Mouse (Mus musculus): Measurements from ENCODE around the gene Cdk19. TPM values are rescaled to one million over a fixed set of nuclear protein-coding genes. Genes with fewer than 3 reads are reported as not detected.
"Not testable (repeated sequence)": the region's sequence is repeated elsewhere in the genome, so short reads cannot be mapped to it uniquely, and the experiment has no call there.

Gene Cdk19
- polyA plus RNA-seq, 1 experiment: 6.6 TPM

DNA sequence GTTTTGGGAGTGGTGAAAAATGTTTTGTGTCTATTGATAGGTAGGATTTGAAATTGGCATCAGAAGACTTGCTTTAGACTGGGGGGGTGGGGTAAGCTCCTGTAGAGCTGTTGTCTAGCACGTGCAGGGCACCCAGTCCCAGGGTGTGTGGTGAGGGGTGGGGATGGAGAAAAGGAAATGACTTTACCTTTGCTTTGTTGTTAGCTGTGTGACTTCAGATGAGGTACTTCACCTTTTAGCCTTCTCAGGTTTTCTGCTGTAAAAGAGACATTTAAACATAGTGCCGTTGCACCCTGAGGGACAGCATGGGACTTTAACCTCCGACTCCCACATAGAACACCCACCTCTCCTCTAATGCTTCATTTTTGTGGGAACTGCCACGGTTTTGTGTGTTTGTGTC, 80.5 kb downstream of the Cdk19 start:
- no peaks in the 10 kb centered on the region for H3K36me3 ChIP-seq (ENCODE audit: control insufficient read depth, insufficient read depth, low read length)
- H3K4me1 ChIP-seq (ENCODE audit: control insufficient read depth, insufficient read depth, low read length): peaks cover 4% of the 10 kb centered on the region; the same call in 1 of the 2 replicates
- no peaks in the 10 kb centered on the region for H3K27me3 ChIP-seq (replicated peaks; ENCODE audit: control insufficient read depth, insufficient read depth, low read length)
- no peak overlapping the region for H3K4me3 ChIP-seq (ENCODE audit: insufficient read depth, low read depth, low read length)
- no peak for DNase-seq
- no peak overlapping the region for H3K27ac ChIP-seq (ENCODE audit: insufficient read depth, low read depth, low read length)
- TF ChIP-seq POLR2A (IDR thresholded peaks at IDR 0.05; ENCODE audit: low read depth, low read length) (no peak), CTCF (conservative IDR thresholded peaks at IDR 0.05; ENCODE audit: insufficient read depth, insufficient read length, low read depth, low read length) (no peak)
- 55% methylated on average over 4 of the region's 4 CpGs for WGBS

DNA sequence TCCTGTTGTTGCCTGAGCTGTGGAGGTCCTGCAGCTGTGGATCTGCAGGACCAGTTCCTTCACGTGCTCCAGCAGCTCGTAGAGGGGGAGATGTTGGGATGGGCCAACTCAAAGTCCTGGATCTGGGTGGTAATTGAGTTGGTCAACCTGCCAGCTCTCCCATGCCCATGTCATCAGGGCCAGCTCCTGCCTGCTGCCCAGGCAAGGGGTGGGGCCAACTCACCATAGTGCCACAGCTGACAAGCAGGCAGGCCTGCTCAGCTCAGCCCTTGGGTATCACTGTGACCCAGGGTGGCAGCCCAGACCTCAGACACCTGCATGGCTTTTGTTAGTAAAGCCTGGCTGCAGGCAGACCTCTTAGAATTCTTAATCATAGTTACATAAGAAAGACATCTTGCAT, 81.3 kb downstream of the Cdk19 start:
- H3K27me3 ChIP-seq (replicated peaks; ENCODE audit: control insufficient read depth, insufficient read depth, low read length): no peaks in the 10 kb centered on the region
- TF ChIP-seq POLR2A (IDR thresholded peaks at IDR 0.05; ENCODE audit: low read depth, low read length) (no peak), CTCF (conservative IDR thresholded peaks at IDR 0.05; ENCODE audit: insufficient read depth, insufficient read length, low read depth, low read length) (no peak)
- no peak overlapping the region for H3K27ac ChIP-seq (ENCODE audit: insufficient read depth, low read depth, low read length)
- peak; percentile 25 for DNase-seq
- WGBS: 43% methylated on average over 2 of the region's 2 CpGs
- H3K36me3 ChIP-seq (ENCODE audit: control insufficient read depth, insufficient read depth, low read length): no peaks in the 10 kb centered on the region
- H3K4me3 ChIP-seq (ENCODE audit: insufficient read depth, low read depth, low read length): no peak overlapping the region
- H3K4me1 ChIP-seq (ENCODE audit: control insufficient read depth, insufficient read depth, low read length): peaks cover 4% of the 10 kb centered on the region; the same call in 1 of the 2 replicates

DNA sequence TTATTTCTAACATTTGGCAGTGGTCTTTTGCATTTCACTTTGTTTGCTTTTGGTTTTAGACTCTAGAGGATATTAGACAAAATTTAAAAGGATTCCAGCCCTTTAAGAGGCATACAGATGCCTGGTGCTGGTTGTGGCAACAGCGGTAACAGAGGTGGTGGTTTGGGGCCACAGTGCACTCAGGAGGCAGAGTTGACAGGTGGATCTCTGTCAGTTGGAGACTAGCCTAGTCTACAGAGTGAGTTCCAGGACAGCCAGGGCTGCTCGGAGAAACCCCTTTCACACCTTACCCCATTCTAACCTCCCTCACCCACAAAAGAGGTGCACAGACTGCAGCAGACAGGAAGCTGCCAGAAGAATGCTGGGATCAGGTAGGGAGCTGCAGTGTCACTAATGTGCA, 82.4 kb downstream of the Cdk19 start:
- Histone ChIP-seq H3K4me3 (ENCODE audit: insufficient read depth, low read depth, low read length) (no peak overlapping the region), H3K27ac (ENCODE audit: insufficient read depth, low read depth, low read length) (no peak overlapping the region), H3K27me3 (replicated peaks; ENCODE audit: control insufficient read depth, insufficient read depth, low read length) (no peaks in the 10 kb centered on the region), H3K36me3 (ENCODE audit: control insufficient read depth, insufficient read depth, low read length) (no peaks in the 10 kb centered on the region), H3K4me1 (ENCODE audit: control insufficient read depth, insufficient read depth, low read length) (peaks cover 3% of the 10 kb centered on the region; the same call in 1 of the 2 replicates)
- WGBS: 88% methylated on average over 2 of the region's 2 CpGs
- no peak for TF ChIP-seq CTCF (conservative IDR thresholded peaks at IDR 0.05; ENCODE audit: insufficient read depth, insufficient read length, low read depth, low read length)
- TF ChIP-seq POLR2A (IDR thresholded peaks at IDR 0.05; ENCODE audit: low read depth, low read length): no peak
- no peak for DNase-seq

DNA sequence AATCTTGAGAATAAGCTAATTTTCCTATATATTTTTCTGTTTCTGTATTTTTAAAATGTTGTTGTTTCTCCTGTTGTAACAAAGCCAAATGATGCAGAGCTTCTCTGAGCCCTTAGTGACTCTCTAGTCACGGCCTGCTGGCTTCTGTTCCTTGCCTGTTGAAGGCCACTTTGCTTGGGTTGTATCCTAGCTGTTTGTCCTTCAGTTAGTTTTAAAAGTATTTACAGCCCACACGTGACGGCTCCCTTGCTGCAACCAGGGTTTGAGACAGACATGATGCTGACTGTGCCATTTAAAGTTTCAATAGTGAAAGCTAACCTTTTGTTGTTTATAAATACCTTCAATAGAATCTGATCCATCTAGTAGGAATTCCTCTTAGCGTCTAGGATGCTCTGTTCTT, 83.3 kb downstream of the Cdk19 start:
- 38% methylated on average over 4 of the region's 4 CpGs for WGBS
- no peak for DNase-seq
- Histone ChIP-seq H3K4me1 (ENCODE audit: control insufficient read depth, insufficient read depth, low read length) (no peaks in the 10 kb centered on the region), H3K27me3 (replicated peaks; ENCODE audit: control insufficient read depth, insufficient read depth, low read length) (no peaks in the 10 kb centered on the region), H3K27ac (ENCODE audit: insufficient read depth, low read depth, low read length) (no peak overlapping the region), H3K4me3 (ENCODE audit: insufficient read depth, low read depth, low read length) (no peak overlapping the region), H3K36me3 (ENCODE audit: control insufficient read depth, insufficient read depth, low read length) (no peaks in the 10 kb centered on the region)
- no peak for TF ChIP-seq POLR2A (IDR thresholded peaks at IDR 0.05; ENCODE audit: low read depth, low read length)
- no peak for TF ChIP-seq CTCF (conservative IDR thresholded peaks at IDR 0.05; ENCODE audit: insufficient read depth, insufficient read length, low read depth, low read length)

DNA sequence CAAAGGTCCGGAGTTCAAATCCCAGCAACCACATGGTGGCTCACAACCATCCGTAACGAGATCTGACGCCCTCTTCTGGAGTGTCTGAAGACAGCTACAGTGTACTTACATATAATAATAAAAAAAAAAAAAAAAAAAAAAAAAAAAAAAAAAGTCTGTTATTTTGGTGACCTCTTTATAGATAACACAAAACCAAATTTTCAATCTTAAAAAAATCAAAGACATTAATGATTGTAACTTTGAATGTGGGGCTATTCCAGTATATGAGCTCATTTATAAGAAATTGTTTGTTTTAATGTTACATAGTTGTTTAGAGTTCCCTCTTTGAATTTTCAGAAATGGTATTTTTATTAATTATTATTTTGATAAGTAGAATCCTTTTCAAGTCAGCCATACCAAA, 85.1 kb downstream of the Cdk19 start:
- 94% methylated on average over 4 of the region's 4 CpGs for WGBS
- H3K4me3 ChIP-seq (ENCODE audit: insufficient read depth, low read depth, low read length); DNase-seq; H3K4me1 ChIP-seq (ENCODE audit: control insufficient read depth, insufficient read depth, low read length); H3K27ac ChIP-seq (ENCODE audit: insufficient read depth, low read depth, low read length); H3K36me3 ChIP-seq (ENCODE audit: control insufficient read depth, insufficient read depth, low read length); H3K27me3 ChIP-seq (replicated peaks; ENCODE audit: control insufficient read depth, insufficient read depth, low read length): not testable (repeated sequence)

DNA sequence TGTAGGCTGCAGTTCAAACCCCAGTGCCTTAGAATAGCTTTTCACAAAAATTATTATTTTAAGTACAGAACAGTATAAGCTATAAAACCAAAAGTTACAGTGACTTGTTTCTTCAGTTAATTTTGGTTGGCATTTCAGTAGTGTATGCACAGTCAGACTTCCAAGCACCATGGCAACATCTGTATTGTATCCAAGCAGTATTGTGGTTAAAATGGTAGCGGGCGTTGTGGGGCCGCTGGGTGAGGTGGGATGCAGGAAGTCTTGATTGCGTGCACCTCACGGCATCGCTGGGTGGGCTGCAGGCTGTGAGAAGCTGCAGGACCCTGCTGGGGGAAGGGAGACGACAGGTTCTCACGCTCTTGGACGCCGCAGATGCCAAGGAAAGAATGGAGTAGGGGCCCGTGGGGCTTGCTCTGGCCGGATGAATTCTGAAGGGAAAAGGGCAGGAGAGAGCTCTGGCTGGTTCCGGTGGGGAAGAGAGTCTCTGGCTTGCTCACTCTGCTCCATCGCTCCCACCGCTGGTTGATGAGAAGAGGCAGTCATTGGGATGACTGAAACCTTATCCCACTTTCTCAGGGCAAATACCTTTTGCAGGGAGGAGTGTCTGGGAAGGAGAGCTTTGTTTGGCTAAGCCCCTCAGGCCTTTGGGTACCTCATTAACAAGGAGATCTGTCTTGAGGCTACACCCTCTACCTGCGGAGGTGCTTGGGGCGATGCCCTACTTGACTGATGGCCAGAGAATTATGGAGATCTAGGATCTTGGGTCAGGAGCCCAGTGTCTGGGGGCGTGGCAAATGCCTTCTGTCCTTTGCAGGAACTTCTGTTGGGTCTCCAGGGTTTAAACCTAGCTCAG, 86.1 kb downstream of the Cdk19 start:
- no peaks in the 10 kb centered on the region for H3K4me1 ChIP-seq (ENCODE audit: control insufficient read depth, insufficient read depth, low read length)
- WGBS: 61% methylated on average over 18 of the region's 18 CpGs
- no peak overlapping the region for H3K4me3 ChIP-seq (ENCODE audit: insufficient read depth, low read depth, low read length)
- H3K36me3 ChIP-seq (ENCODE audit: control insufficient read depth, insufficient read depth, low read length): no peaks in the 10 kb centered on the region
- H3K27ac ChIP-seq (ENCODE audit: insufficient read depth, low read depth, low read length): no peak overlapping the region
- no peak for DNase-seq
- no peaks in the 10 kb centered on the region for H3K27me3 ChIP-seq (replicated peaks; ENCODE audit: control insufficient read depth, insufficient read depth, low read length)
- TF ChIP-seq POLR2A (IDR thresholded peaks at IDR 0.05; ENCODE audit: low read depth, low read length) (no peak), CTCF (conservative IDR thresholded peaks at IDR 0.05; ENCODE audit: insufficient read depth, insufficient read length, low read depth, low read length) (no peak)

DNA sequence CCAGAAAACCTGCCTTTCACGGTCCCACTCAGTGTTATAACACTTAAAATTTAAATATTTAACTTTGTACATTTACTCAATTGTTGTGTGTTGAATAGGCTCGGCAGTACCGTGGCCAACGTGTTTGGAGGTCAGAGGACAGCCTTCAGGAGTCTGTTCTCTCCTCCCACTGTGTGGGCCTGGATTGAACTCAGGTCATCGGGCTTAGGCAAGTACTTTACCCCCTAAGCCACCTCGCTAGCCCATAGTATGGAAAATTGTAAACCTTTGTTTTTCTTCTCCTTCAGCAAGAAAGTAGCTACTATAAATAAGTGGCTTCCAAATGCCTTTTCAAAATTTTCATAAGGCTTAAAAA, 86.7 kb downstream of the Cdk19 start:
- H3K27ac ChIP-seq (ENCODE audit: insufficient read depth, low read depth, low read length): no peak overlapping the region
- WGBS: 50% methylated on average over 6 of the region's 6 CpGs

More for the DNA sequence above, 86.7 kb downstream of the Cdk19 start:
- H3K36me3 ChIP-seq (ENCODE audit: control insufficient read depth, insufficient read depth, low read length): no peaks in the 10 kb centered on the region
- TF ChIP-seq CTCF (conservative IDR thresholded peaks at IDR 0.05; ENCODE audit: insufficient read depth, insufficient read length, low read depth, low read length) (no peak), POLR2A (IDR thresholded peaks at IDR 0.05; ENCODE audit: low read depth, low read length) (no peak)
- no peaks in the 10 kb centered on the region for H3K27me3 ChIP-seq (replicated peaks; ENCODE audit: control insufficient read depth, insufficient read depth, low read length)
- H3K4me1 ChIP-seq (ENCODE audit: control insufficient read depth, insufficient read depth, low read length): no peaks in the 10 kb centered on the region
- DNase-seq: peak; percentile 58
- no peak overlapping the region for H3K4me3 ChIP-seq (ENCODE audit: insufficient read depth, low read depth, low read length)

Data from kidney, adult 2 months (tissue).